Mouse (Mus musculus): ENCODE data around the gene Aars2. TPM values are rescaled to one million over a fixed set of nuclear protein-coding genes. Genes with fewer than 3 reads are reported as not detected.
A peak's percentile ranks its signal among the peaks of the same experiment; 100 is the strongest.

Aars2 gene
- total and polyA plus RNA-seq, 3 experiments: 12.4 to 23.1 (median 17.5) TPM

DNA sequence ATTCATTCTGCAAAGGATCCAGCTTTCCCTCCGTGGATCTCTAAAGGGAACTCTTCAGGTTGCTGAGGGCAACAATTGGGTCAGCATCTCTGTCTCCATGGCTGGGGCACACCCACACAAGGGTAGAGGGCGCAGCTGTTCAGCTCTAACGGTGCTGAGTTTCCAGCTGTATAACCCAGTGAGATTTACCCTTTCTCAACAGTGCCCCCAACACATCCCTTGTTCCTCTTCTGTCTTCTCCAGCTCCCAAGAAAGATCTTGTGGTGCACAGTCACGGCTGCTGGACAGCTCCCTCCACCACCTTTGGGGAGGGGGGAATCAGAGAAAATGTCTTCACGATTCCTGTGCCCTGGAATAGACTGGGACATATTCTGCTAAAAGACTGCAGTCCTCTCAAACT lies 19.4 kb upstream of the Aars2 start:
- no peaks in the 10 kb centered on the region for H3K36me3 ChIP-seq (replicated peaks in 1 of 2; ENCODE audit: control insufficient read depth in 1 of 2, insufficient read depth in 1 of 2, low read length in 1 of 2)
- H3K4me2 ChIP-seq (ENCODE audit: insufficient read depth, low read depth, poor library complexity, severe bottlenecking): no peak overlapping the region
- dilution Hi-C loops (cut with MboI; ENCODE audit: extremely low pct_ligation_motif_present, extremely low pct_unique_long_range_greater_than_20kb, low sequenced_read_pairs) (no loop called here), in situ Hi-C loops (cut with MboI; ENCODE audit: low pct_ligation_motif_present, low pct_unique_long_range_greater_than_20kb, low sequenced_read_pairs) (loop anchor here (25.0 kb wide), 1 partner anchor 175 kb away; the partner anchor contains the start of gene Capn11)
- H3K9me3 ChIP-seq (replicated peaks; ENCODE audit: low read length): peaks cover 4% of the 10 kb centered on the region
- DNase-seq (ENCODE audit: extremely low read depth): no peak
- H3K27me3 ChIP-seq (replicated peaks): peaks cover 3% of the 10 kb centered on the region
- no peak overlapping the region for H3K9ac ChIP-seq (ENCODE audit: insufficient read depth, low read depth)
- no peak overlapping the region for H3K4me3 ChIP-seq (replicated peaks in 1 of 3; ENCODE audit: low read depth in 2 of 3, low read length in 2 of 3, poor library complexity in 1 of 3)
- H3K79me2 ChIP-seq (replicated peaks; ENCODE audit: control insufficient read depth, extremely low read depth, insufficient read depth, poor library complexity, severe bottlenecking): no peaks in the 10 kb centered on the region
- H3K27ac ChIP-seq (ENCODE audit: insufficient read depth, low read depth): no peak overlapping the region
- TF ChIP-seq USF1 (IDR thresholded peaks at IDR 0.05; ENCODE audit: low read depth, low read length): no peak
- TF ChIP-seq CHD1 (IDR thresholded peaks at IDR 0.05; ENCODE audit: low read depth, low read length): no peak
- no peak for TF ChIP-seq ZC3H11A (IDR thresholded peaks at IDR 0.05; ENCODE audit: low read depth, low read length)
- peak in 1 of 2 experiments; percentile 19; a peak in 2 of 4 replicates for TF ChIP-seq CTCF (conservative IDR thresholded peaks at IDR 0.05 in 1 of 2, IDR thresholded peaks at IDR 0.05 in 1 of 2; ENCODE audit: low read depth in 2 of 2, low read length in 2 of 2)
- H3K4me1 ChIP-seq (ENCODE audit: control insufficient read depth in 1 of 2, insufficient read depth in 2 of 2): peaks cover 15 to 19% of the 10 kb centered on the region in 2 experiments

- peaks cover 15 to 19% of the 10 kb centered on the region in 2 experiments for H3K4me1 ChIP-seq (ENCODE audit: control insufficient read depth in 1 of 2, insufficient read depth in 2 of 2)
- H3K79me2 ChIP-seq (replicated peaks; ENCODE audit: control insufficient read depth, extremely low read depth, insufficient read depth, poor library complexity, severe bottlenecking): no peaks in the 10 kb centered on the region
- H3K36me3 ChIP-seq (replicated peaks in 1 of 2; ENCODE audit: control insufficient read depth in 1 of 2, insufficient read depth in 1 of 2, low read length in 1 of 2): no peaks in the 10 kb centered on the region
- dilution Hi-C loops (cut with MboI; ENCODE audit: extremely low pct_ligation_motif_present, extremely low pct_unique_long_range_greater_than_20kb, low sequenced_read_pairs): no loop called here
- H3K4me3 ChIP-seq (replicated peaks in 1 of 3; ENCODE audit: low read depth in 2 of 3, low read length in 2 of 3, poor library complexity in 1 of 3): no peak overlapping the region
- no peak for TF ChIP-seq POLR2AphosphoS2 (IDR thresholded peaks at IDR 0.05; ENCODE audit: low read depth, low read length)
- peak; percentile 74 for TF ChIP-seq BHLHE40 (IDR thresholded peaks at IDR 0.05; ENCODE audit: low read depth, low read length)
- TF ChIP-seq MXI1 (IDR thresholded peaks at IDR 0.05; ENCODE audit: low read depth, low read length): no peak
- H3K4me2 ChIP-seq (ENCODE audit: insufficient read depth, low read depth, poor library complexity, severe bottlenecking): 0 out of 2 replicates have a peak overlapping the region, but pooled peaks have one; percentile 1
- no peak for DNase-seq (ENCODE audit: extremely low read depth)
- in situ Hi-C loops (cut with MboI; ENCODE audit: low pct_ligation_motif_present, low pct_unique_long_range_greater_than_20kb, low sequenced_read_pairs): loop anchor here (25.0 kb wide), 1 partner anchor 174 kb away; the partner anchor contains the start of gene Capn11
- H3K9ac ChIP-seq (ENCODE audit: insufficient read depth, low read depth): no peak overlapping the region
- H3K27ac ChIP-seq (ENCODE audit: insufficient read depth, low read depth): no peak overlapping the region
- H3K27me3 ChIP-seq (replicated peaks): peaks cover 5% of the 10 kb centered on the region
- peaks cover 6% of the 10 kb centered on the region for H3K9me3 ChIP-seq (replicated peaks; ENCODE audit: low read length)
Measured at GRCm38 (mm10) chr17:45488321-45489254, 18.1 kb upstream of the Aars2 start.

- Histone ChIP-seq H3K9ac (ENCODE audit: insufficient read depth, low read depth) (no peak overlapping the region), H3K27ac (ENCODE audit: insufficient read depth, low read depth) (no peak overlapping the region), H3K4me3 (replicated peaks in 1 of 3; ENCODE audit: low read depth in 2 of 3, low read length in 2 of 3, poor library complexity in 1 of 3) (no peak overlapping the region), H3K79me2 (replicated peaks; ENCODE audit: control insufficient read depth, extremely low read depth, insufficient read depth, poor library complexity, severe bottlenecking) (no peaks in the 10 kb centered on the region), H3K4me1 (ENCODE audit: control insufficient read depth in 1 of 2, insufficient read depth in 2 of 2) (peaks cover 15 to 19% of the 10 kb centered on the region in 2 experiments), H3K27me3 (replicated peaks) (peaks cover 5% of the 10 kb centered on the region), H3K9me3 (replicated peaks; ENCODE audit: low read length) (peaks cover 6% of the 10 kb centered on the region), H3K36me3 (replicated peaks in 1 of 2; ENCODE audit: control insufficient read depth in 1 of 2, insufficient read depth in 1 of 2, low read length in 1 of 2) (no peaks in the 10 kb centered on the region), H3K4me2 (ENCODE audit: insufficient read depth, low read depth, poor library complexity, severe bottlenecking) (no peak overlapping the region)
- DNase-seq (ENCODE audit: extremely low read depth): no peak
- TF ChIP-seq CTCF (conservative IDR thresholded peaks at IDR 0.05 in 1 of 2, IDR thresholded peaks at IDR 0.05 in 1 of 2; ENCODE audit: low read depth in 2 of 2, low read length in 2 of 2): no peak
- in situ Hi-C loops (cut with MboI; ENCODE audit: low pct_ligation_motif_present, low pct_unique_long_range_greater_than_20kb, low sequenced_read_pairs): loop anchor here (25.0 kb wide), 1 partner anchor 173 kb away; the partner anchor contains the start of gene Capn11
- dilution Hi-C loops (cut with MboI; ENCODE audit: extremely low pct_ligation_motif_present, extremely low pct_unique_long_range_greater_than_20kb, low sequenced_read_pairs): no loop called here
Measured at GRCm38 (mm10) chr17:45489736-45490135, 16.9 kb upstream of the Aars2 start.
